Mouse (Mus musculus) MEL (cell line): ENCODE results near the gene Il34.

ENCODE experiments used
- BHLHE40 ChIP-seq: IDR thresholded peaks from 2 replicates; pipeline ENCODE4 v1.6.1; 2012; ENCODE audit warnings: low read depth, mild to moderate bottlenecking, inconsistent platforms, low read length, improper control_type of control experiment, borderline replicate concordance
- EP300 ChIP-seq, 2 experiments: IDR thresholded peaks; 2 replicates each; pipeline ENCODE4 v1.6.1; 2011; ENCODE audit warnings: improper control_type of control experiment in 2 of 2, low read length in 2 of 2, low read depth in 1 of 2, mild to moderate bottlenecking in 1 of 2
- GABPA ChIP-seq: IDR thresholded peaks from 2 replicates; pipeline ENCODE4 v1.6.1; 2012; ENCODE audit warnings: low read depth, mild to moderate bottlenecking, inconsistent platforms, low read length, improper control_type of control experiment, moderate library complexity
- JUND ChIP-seq: IDR thresholded peaks from 2 replicates; pipeline ENCODE4 v1.6.1; 2011; ENCODE audit warnings: low read depth, mild to moderate bottlenecking, improper control_type of control experiment, low read length
- MAZ ChIP-seq: IDR thresholded peaks from 2 replicates; pipeline ENCODE4 v1.6.1; 2012; ENCODE audit warnings: low read depth, mild to moderate bottlenecking, inconsistent platforms, low read length, improper control_type of control experiment
- POLR2A ChIP-seq, 2 experiments: IDR thresholded peaks; 2 replicates each; pipeline ENCODE4 v1.6.1; 2011 to 2012; ENCODE audit warnings: low read length in 2 of 2, mild to moderate bottlenecking in 2 of 2, control low read depth in 1 of 2, improper control_type of control experiment in 1 of 2, low read depth in 1 of 2, moderate library complexity in 1 of 2; ENCODE audit not compliant: control insufficient read depth in 1 of 2, insufficient read depth in 1 of 2, poor library complexity in 1 of 2
- POLR2AphosphoS5 ChIP-seq: IDR thresholded peaks from 2 replicates; pipeline ENCODE4 v1.6.1; 2012; ENCODE audit warnings: low read depth, borderline replicate concordance, mild to moderate bottlenecking, inconsistent platforms, low read length, moderate library complexity, mixed read lengths
- ZMIZ1 ChIP-seq: IDR thresholded peaks from 2 replicates; pipeline ENCODE4 v1.6.1; 2012; ENCODE audit warnings: low read depth, mild to moderate bottlenecking, inconsistent platforms, low read length, improper control_type of control experiment, moderate library complexity

DNA sequence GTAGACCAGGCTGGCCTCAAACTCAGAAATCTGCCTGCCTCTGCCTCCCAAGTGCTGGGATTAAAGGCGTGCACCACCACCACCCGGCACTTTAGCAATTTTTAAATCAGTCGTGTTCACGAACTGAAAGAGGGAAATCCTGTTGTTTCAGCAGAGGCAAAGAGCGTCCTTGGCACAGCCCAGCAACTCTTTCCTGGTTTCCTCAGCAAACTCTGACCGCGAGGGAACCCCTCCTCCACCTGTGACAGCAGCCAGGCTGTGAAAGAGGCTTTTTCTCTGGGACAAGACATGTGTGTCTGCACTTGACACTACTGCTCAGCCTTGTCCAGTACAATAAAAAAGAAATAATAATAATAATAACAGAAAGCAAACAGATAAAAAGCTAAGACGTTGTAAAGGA is 18.8 kb downstream of the Il34 start:
- TF ChIP-seq POLR2A (IDR thresholded peaks at IDR 0.05; ENCODE audit: control insufficient read depth in 1 of 2, insufficient read depth in 1 of 2, low read depth in 1 of 2, low read length in 2 of 2, poor library complexity in 1 of 2) (no peak), BHLHE40 (no peak), MAZ (no peak), GABPA (no peak), ZMIZ1 (no peak), POLR2AphosphoS5 (no peak), JUND (no peak), EP300 (IDR thresholded peaks at IDR 0.05; ENCODE audit: low read depth in 1 of 2, low read length in 2 of 2) (no peak)
